Mouse (Mus musculus): Measurements from ENCODE around the gene Uevld.
A peak's percentile ranks its signal among the peaks of the same experiment; 100 is the strongest.
"Not testable (repeated sequence)": the region's sequence is repeated elsewhere in the genome, so short reads cannot be mapped to it uniquely, and the experiment has no call there.

The Uevld gene

DNA sequence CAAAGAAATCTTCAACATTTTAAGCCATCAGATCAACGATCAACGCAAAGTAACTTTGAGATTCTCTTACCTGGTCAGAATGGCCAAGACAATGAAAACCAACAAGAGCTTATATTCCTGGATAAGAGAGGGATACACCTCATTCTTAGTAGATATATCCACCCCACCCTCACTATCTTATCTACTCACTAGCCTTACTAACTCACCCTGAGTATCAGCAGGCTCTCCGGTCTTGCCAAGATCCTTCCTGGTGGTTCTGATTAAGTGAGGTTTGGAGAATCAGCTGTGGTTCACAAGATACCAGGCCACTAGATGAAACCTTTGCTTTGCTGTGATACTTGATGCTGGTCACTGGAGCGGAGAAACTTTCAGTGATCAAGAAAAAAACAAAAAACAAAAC lies 16.3 kb upstream of the Uevld start:
- no peak for DNase-seq (ENCODE audit: extremely low spot score, low read depth, low spot score)

DNA sequence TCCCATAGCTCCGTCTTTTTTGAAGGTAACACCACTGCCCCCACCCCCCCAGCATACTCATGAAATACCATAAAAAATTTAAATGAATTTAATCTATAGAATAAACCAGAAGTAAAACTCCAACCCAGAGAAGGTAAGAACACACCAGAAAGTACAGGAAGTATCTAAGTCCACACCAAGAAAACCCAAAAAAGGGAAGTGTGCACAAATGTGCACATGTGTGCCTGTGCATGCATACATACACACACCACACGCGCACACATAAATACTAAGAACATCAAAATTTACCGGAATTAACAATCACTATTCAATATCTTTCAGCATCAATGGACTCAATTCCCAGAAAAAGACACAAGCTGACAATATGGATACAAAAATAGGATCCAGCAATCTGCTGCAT lies 11.6 kb upstream of the Uevld start:
- no peak for DNase-seq (ENCODE audit: extremely low spot score, low read depth, low spot score)

DNA sequence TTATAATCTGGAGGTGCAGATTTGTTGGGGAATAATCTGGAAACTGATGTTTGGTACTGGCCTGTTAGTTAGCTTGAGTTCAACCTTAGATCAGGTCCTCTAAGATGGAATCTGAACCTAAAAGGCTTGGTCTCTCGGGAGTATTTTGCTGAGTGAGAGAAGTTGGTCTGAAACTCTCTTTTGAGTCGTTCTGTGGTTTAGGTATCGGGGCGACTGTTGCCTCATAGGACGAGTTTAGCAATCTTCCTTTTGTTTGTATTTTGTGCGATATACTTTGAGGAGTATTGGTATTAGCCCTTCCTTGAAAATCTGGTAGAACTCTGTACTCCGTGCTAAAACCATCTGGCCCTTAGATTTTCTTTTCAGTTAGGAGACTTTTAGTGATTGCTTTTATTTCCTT lies 5.7 kb upstream of the Uevld start:
- DNase-seq (ENCODE audit: extremely low spot score, low read depth, low spot score), result no peak

- peak; percentile 70 for DNase-seq (ENCODE audit: extremely low spot score, low read depth, low spot score)
Measured at GRCm38 (mm10) chr7:46962806-46963618, 4.7 kb upstream of the Uevld start.

- DNase-seq (ENCODE audit: extremely low spot score, low read depth, low spot score), result no peak
Measured at GRCm38 (mm10) chr7:46962132-46962531, 3.8 kb upstream of the Uevld start.

DNA sequence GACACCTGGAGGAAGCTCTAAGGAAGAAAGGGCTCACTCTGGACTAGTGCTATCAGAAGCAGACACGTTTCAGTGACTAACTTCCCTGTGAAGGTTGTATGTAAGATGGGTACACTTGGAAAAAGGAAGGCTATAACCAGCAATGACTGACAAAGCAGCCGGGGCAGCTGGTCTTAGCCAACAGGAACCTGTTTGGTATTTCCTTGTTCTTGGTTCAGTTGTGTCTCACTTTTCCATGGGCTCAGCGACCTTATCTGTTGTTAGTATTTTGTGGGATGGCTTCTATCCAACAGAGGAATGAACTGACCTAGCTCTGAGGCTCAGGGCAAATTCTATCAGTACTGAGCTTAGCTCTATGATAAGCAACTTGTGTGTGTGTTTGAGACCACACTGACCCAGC lies 2.7 kb upstream of the Uevld start:
- DNase-seq (ENCODE audit: extremely low spot score, low read depth, low spot score), result no peak

DNA sequence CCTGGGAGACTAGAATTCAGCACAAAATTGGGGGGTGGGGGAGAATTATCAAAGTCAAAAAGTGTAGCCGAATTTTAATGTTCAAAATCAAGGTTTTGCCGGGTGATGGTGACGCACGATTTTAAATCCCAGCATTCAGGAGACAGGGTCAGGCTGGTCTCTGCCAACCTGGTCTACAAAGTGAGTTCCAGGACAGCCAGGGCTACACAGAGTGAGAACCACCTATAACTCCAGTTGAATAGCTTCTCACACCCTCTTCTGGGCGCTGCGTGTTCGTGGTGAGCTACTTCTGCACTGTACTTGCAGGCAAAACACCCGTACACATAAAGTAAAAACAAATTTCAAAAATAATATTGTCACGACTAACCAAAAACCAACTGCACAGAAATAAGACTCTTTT lies 526 bp upstream of the Uevld start:
- DNase-seq (ENCODE audit: extremely low spot score, low read depth, low spot score), result no peak

DNA sequence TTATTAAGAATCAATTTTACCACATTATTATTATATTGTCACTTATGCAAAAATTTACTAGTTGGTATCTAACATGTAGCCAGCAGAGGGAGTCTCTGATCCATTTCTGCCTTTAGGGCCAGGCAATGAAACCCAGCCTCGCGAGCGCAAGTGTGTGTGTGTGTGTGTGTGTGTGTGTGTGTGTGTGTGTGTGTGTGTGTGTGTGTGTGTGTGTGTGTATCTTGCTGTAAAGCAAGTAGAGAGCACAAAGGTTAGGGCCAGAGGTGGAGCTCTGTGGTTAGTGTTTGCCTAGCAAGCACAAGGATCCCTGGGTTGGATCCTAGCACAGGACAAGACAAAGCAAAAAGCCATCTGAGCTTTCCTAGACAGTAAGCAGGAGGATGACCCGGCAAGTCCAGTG lies 22.5 kb downstream of the Uevld start:
- no peak for DNase-seq (ENCODE audit: extremely low spot score, low read depth, low spot score)

- no peak for DNase-seq (ENCODE audit: extremely low spot score, low read depth, low spot score)
Measured at GRCm38 (mm10) chr7:46934788-46935187, 23.5 kb downstream of the Uevld start.

- DNase-seq (ENCODE audit: extremely low spot score, low read depth, low spot score), result no peak
Measured at GRCm38 (mm10) chr7:46931370-46931769, 27.0 kb downstream of the Uevld start.

- no peak for DNase-seq (ENCODE audit: extremely low spot score, low read depth, low spot score)
Measured at GRCm38 (mm10) chr7:46928291-46928690, 30.0 kb downstream of the Uevld start.

DNA sequence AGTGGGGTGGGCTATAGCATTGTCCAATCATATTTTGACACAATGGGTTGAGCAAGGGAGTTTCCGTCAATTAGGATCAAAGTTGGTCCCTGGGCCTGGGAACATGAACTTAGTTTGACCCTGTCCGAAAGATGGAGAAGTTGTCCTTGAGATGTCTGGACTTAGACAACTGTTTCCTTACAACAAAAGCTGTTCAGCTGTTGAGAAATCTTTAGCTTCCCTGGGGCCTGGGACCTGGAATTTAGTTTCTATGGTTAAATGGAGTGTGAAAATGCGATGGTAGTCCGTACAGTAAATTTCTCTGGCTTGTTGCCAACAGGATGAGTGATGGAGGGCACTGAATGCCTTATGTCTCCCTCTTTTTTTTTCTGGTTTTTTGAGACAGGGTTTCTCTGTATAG lies 36.3 kb downstream of the Uevld start:
- no peak for DNase-seq (ENCODE audit: extremely low spot score, low read depth, low spot score)

- DNase-seq (ENCODE audit: extremely low spot score, low read depth, low spot score), result peak; percentile 46
Measured at GRCm38 (mm10) chr7:46919551-46920176, 38.7 kb downstream of the Uevld start, which contains the start of gene Tsg101. Tsg101 (minus strand) TSS chr7:46919969.

GRCm38 (mm10) chr7:46918678-46919371 lies 39.5 kb downstream of the Uevld start:
- DNase-seq (ENCODE audit: extremely low spot score, low read depth, low spot score), result peak; percentile 35

- DNase-seq (ENCODE audit: extremely low spot score, low read depth, low spot score), result no peak
Measured at GRCm38 (mm10) chr7:46916376-46916775, 42.0 kb downstream of the Uevld start.

DNA sequence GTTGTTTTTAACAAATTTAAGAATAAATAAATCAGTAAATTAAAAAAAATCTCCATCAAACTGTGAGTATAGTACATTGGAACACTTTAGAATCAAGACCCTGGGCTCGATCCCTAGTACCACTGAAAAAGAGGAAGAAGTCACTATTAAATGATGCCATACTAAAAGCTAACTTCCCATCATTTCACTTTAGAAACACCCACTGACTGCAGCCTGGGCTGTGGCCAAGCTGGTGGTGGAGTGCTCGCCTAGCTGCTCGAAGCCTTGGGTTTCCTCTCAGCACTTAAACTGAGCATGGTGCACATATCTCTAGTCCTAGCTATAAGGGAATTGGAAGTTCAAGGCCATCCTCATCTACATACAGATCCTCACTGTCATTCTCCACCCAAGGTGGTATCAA lies 47.1 kb downstream of the Uevld start:
- no peak for DNase-seq (ENCODE audit: extremely low spot score, low read depth, low spot score)

DNA sequence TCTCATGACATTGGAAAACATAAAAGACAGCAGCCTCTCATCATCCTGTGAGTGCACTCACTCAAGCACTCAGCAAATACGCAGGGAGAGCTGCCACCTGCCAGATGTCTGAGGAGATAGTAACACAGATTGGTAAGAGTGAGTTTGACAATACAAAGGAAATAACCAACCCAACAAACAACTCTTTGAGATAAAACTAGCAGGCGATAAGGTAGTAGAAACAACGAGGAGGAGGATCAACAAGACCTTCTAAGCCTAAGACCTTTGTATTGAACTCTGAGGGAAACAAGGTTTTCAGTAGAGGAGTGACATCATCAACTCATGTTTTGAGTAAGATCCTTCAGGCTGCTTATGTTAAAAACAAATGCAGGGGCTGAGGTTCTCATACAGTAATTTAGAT lies 59.0 kb downstream of the Uevld start:
- no peak for DNase-seq (ENCODE audit: extremely low spot score, low read depth, low spot score)

- DNase-seq (ENCODE audit: extremely low spot score, low read depth, low spot score), result no peak
Measured at GRCm38 (mm10) chr7:46895511-46895910, 62.8 kb downstream of the Uevld start.

DNA sequence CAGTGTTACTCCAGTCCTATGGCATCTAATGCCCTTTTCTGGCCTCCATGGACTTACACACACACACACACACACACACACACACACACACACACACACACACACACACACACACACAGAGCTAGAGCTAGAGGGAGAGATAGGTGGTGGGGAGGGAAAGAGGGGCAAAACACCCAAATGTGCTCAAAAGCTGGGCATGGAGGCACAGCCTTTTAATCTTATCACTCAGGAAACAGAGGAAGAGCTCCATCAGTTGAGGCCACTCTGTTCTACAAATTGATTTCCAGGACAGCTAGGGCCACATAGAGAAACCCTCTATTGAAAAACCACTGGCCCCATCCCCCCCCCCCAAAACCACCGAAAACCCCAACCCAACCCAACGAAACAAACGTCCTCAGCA lies 75.0 kb downstream of the Uevld start:
- no peak for DNase-seq (ENCODE audit: extremely low spot score, low read depth, low spot score)

GRCm38 (mm10) chr7:46881941-46882340 lies 76.4 kb downstream of the Uevld start:
- not testable (repeated sequence) for DNase-seq (ENCODE audit: extremely low spot score, low read depth, low spot score)

DNA sequence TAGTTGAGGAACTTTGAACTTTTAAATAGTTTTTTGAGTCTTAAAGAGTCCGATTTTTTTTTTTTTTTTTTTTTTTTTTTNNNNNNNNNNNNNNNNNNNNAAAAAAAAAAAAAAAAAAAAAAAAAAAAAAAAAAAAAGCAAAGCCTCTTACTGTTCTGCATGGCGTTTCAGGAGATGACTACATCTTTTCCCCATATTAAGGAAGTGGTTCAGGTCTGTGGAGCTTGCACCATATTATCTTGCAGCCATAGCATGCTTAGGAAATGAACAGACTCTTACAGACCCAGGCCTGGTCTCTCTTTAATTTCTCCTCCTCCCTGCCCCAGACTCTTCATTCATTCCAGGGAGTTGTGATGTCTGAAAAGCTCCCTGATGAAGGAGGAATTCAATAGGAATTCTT lies 77.3 kb downstream of the Uevld start:
- DNase-seq (ENCODE audit: extremely low spot score, low read depth, low spot score), result no peak

DNA sequence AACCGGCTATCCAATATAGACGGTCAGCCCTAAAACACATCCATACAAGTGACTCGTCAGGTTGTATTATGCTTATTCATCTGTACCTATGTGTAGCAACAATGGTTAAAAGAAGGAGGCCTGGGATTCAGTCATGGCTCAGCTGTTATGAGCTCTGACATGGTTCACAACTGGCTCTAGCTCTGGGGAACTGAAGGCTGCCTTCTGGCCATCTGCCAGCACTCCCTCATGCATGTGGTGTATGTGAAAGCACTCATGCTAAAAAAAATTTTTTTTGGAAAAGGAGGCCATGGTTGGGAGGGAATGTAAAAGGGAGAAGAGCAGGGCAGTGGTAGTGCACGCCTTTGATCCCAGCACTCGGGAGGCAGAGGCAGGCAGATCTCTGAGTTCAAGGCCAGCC lies 78.5 kb downstream of the Uevld start:
- DNase-seq (ENCODE audit: extremely low spot score, low read depth, low spot score), result no peak

Measured in hindlimb bud, embryonic 11.5 days (tissue).